Mouse (Mus musculus) embryo, embryonic 9.5 days (tissue): ENCODE results near the gene Zdhhc6.

Source experiments
- DNase-seq: peaks from one replicate; pipeline ENCODE4 v3.0.0-alpha.2; 2017; ENCODE audit errors: extremely low spot score

The Zdhhc6 gene

GRCm38 (mm10) chr19:55258514-55258913 lies 57.3 kb downstream of the Zdhhc6 start:
- DNase-seq: no peak

DNA sequence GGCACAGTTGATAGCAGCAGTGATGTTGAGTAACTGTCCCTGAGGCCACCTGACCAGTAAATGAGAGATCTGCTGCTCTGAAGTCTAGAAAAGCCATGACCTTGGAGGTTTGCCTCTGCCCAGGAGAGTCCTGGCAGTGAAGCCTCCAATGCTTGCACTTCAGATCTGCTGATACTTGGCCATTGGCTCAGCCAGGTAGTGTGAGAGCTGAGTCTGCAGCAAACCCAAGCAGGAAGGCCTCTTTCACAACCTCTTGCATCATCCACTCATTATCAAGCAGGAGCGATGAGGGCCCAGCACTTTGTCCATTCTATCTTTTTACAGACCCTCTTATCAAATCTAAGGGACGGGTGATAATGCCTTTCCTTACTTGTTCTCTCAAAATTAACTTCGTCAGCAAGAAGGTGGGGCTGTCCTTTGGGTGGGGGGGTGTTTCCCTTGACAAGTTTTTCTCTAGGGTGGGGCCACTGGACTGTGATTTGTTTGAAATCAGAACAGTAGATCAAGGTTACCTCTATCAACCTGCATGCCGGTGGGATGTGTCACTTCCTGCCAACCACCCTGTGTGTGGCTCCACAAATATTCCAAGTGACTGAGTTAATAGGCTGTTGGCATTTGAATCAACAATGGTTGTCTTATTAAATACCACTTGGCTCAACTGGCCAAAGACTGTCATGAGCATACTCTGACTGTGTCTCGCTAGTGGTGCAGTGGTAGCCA lies 58.0 kb downstream of the Zdhhc6 start:
- DNase-seq: no peak

GRCm38 (mm10) chr19:55256156-55256555 lies 59.7 kb downstream of the Zdhhc6 start:
- no peak for DNase-seq

DNA sequence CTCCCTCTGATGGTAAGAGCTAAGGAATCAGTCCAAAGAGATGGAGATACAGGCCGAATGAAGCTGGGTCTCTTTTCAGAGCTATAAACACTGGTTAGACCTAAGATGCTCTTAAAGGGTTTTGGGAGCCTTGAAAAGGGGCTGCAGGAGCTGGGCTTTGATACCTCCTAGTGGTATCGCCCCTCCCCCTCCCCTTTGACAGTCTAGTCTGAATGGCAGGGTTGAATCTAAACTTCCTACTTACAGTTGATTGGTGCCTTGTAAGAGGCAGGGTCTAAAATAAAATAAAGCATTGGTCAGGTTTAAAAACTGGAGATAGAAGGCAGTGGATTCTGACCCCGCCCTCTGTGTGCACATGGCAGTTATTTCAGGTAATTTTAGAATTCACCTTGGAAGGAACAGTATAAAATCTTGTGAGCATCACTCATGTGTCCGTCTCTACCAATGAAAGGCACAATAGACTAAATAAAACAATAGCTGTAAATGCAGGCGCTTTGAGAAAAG lies 61.3 kb downstream of the Zdhhc6 start:
- DNase-seq: peak; percentile 64

- peak; percentile 77 for DNase-seq
Measured at GRCm38 (mm10) chr19:55253570-55254441, 62.0 kb downstream of the Zdhhc6 start.

GRCm38 (mm10) chr19:55253239-55253569 lies 62.6 kb downstream of the Zdhhc6 start:
- DNase-seq: no peak

DNA sequence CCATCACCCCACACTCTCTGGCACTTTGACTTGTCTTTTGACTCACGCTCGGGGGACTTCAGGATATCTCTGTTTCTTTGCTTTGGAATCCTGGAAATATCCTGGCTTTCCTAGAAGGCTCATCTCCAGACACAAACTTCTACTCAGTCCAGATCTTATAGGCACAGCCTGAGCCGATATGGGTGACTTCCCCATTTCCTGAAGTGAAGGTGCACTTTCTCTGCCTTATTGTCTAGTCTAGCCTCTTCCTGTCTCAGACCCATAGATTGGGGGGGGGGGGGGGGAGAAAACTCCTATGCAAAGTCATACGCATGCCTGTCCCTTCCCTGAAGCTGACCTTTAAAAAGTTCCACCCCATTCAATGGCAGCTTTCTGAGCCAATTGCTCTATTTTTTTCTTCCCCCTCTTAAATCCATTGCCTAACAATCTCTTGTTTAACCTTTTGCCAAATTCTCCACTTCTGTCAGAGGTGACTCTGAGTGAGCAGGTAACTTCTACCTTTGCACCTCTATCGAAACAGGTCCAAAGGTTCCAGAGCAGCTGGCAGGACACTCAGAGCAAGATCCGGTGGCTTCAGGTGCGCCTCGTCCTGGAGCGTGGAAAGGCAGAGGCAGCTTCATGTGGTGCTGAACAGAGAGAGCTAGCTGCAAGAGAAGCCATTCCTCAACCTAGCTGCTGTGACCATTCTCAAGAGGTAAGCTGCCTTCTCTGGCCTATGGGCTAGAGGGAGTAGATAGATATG lies 64.3 kb downstream of the Zdhhc6 start, which contains the start of gene Acsl5:
Acsl5 (plus strand) TSS at position 556 of the 742 bp plus-strand sequence.
- no peak for DNase-seq

GRCm38 (mm10) chr19:55250451-55250850 lies 65.4 kb downstream of the Zdhhc6 start:
- DNase-seq: no peak

- DNase-seq: no peak
Measured at GRCm38 (mm10) chr19:55247991-55248520, 67.8 kb downstream of the Zdhhc6 start.

DNA sequence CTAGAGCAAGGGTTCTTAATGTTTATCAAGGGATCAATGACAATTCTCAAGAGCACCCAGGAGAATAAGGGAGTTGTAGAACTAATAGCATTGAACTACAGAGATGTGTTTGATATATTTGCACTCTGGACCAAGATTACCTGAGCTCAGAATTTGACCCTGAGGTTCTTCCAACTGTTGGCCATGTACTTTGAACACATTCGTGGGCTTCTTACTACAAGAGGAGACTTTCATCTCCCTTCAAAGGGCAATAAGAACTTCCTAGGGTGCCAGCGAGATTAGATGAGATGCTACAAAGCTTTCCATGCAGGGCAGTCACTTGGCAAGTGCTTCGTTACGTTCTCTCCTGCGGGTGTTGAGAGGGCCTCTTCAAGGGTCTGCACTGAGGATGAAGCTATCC lies 68.3 kb downstream of the Zdhhc6 start:
- no peak for DNase-seq

- peak; percentile 39 for DNase-seq
Measured at GRCm38 (mm10) chr19:55244791-55245231, 71.0 kb downstream of the Zdhhc6 start.

- DNase-seq: no peak
Measured at GRCm38 (mm10) chr19:55241186-55241645, 74.6 kb downstream of the Zdhhc6 start, which contains the start of gene Gucy2g. Gene Gucy2g (minus strand): TSS chr19:55241236.

GRCm38 (mm10) chr19:55239766-55240426 lies 75.9 kb downstream of the Zdhhc6 start:
- no peak for DNase-seq

DNA sequence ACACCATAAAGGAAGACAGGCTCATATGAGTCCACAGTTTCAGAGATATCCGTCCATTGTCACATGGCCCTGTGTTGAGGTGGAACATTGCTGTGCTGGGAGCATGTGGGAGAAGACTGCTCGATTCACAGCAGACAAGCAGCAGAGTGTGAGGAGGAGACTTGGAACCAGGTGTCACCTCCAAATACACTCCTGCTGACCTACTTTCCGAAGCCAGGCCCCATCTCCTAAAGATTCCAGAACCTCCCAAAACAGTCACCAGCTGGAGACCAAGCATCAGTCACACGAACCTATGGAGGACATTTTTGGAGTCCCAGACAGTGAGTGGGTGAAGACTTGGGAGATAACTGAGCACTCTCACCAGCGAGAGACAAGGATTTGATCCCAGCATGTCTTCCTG lies 79.3 kb downstream of the Zdhhc6 start:
- no peak for DNase-seq

DNA sequence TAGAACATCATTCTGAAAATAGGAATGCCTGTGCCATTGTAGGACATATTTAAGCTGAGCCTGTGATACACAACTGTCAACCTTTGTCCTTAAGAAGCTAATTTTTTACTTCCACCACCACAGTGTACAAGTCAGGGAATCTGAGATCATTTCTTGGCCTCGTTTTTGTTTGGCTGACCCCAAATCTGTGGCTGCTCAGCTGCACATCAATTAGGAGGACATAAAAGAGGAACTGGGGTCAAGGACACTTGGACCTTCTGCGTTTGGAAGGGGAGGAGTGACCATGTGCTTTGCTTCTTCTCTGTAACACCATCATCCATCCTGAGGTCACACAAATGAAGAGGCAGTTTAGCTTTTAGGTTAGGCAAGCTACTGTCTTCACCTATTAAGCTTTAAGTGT lies 79.8 kb downstream of the Zdhhc6 start:
- no peak for DNase-seq

DNA sequence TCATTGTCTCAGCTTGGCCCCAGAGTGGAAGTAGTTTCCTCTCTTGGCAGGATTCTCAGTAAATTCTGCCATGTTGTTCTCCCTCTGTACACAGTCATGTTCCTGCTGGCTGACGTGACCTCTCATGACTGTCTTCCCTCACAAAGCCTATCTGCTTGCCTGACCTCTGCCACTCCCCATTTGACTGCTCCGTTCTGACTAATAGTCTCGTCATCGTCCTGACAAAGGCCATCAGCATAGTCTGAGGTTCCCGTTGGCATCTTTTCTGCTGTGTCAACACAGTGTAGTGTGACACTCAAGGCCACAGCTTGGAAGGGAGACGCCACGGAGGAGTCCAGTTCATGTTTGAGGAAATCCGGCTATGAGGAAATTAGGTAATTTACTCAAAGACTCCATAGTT lies 83.7 kb downstream of the Zdhhc6 start:
- DNase-seq: no peak

DNA sequence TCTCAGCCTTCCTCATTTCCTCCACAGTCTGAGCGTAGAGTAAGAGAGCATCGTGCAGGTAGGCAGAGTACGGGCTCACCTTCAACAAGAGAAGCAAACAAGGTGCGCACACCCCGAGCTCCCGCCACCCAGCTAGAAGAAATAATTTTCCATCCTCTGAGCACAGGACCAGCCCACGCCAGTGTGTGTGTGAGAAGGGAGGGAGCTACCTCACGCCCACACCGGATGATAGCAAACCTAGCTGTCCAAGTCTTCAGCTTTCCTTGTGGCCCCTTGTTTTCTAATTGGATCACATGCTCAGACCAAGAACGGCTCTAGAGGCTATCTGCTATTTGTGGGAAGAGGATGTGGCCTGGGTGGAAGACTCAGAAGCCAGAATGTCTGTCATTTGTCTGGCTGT lies 84.8 kb downstream of the Zdhhc6 start:
- DNase-seq: no peak

GRCm38 (mm10) chr19:55227135-55227534 lies 88.7 kb downstream of the Zdhhc6 start:
- no peak for DNase-seq

- no peak for DNase-seq
Measured at GRCm38 (mm10) chr19:55226621-55227020, 89.2 kb downstream of the Zdhhc6 start.

DNA sequence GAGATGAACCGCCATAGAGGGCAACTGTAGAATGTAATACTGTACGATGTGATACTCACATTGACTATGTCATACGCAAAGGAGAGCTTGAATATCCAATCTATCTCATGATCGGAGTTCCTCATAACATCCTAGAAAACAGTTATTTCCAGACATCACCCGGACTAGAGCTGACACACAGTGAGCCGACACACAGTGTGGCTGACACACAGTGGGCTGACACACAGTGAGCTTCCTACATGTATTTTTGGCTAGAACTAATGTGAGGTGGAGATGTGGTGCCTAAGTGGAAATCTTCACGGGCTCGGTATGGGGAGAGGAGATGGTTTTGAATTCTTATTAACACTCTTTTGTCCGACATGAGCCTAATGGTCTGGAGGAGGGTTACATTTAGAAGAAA lies 93.6 kb downstream of the Zdhhc6 start:
- DNase-seq: no peak
